Mouse (Mus musculus) c-Kit-positive CD71-negative TER-119-negative erythroid progenitor cells, embryonic 14.5 days (primary cell): ENCODE results near the gene Mdfi.

Source experiments
- DNase-seq: peaks from one replicate; pipeline ENCODE4 v3.0.0-alpha.2; 2013; ENCODE audit warnings: low read depth

The Mdfi gene

GRCm38 (mm10) chr17:47802806-47803205, 31.7 kb downstream of the Mdfi start:
- no peak for DNase-seq

- DNase-seq: no peak
These were observed 37.1 kb downstream of the Mdfi start for GRCm38 (mm10) chr17:47797383-47797782.

GRCm38 (mm10) chr17:47796968-47797367, 37.5 kb downstream of the Mdfi start:
- no peak for DNase-seq

GRCm38 (mm10) chr17:47796156-47796816, 38.2 kb downstream of the Mdfi start:
- no peak for DNase-seq

- DNase-seq: peak; percentile 63
These were observed 39.0 kb downstream of the Mdfi start for GRCm38 (mm10) chr17:47795446-47795845.

GRCm38 (mm10) chr17:47793377-47793776, 41.1 kb downstream of the Mdfi start:
- peak; percentile 69 for DNase-seq

GRCm38 (mm10) chr17:47792098-47792863, 42.2 kb downstream of the Mdfi start:
- DNase-seq: peak; percentile 68

- DNase-seq: no peak
These were observed 45.5 kb downstream of the Mdfi start for GRCm38 (mm10) chr17:47788996-47789395.

GRCm38 (mm10) chr17:47788306-47788705, 46.2 kb downstream of the Mdfi start:
- DNase-seq: no peak

- DNase-seq: no peak
These were observed 46.9 kb downstream of the Mdfi start for GRCm38 (mm10) chr17:47787632-47788031.

- no peak for DNase-seq
These were observed 50.1 kb downstream of the Mdfi start for GRCm38 (mm10) chr17:47784411-47784810.

- no peak for DNase-seq
These were observed 50.9 kb downstream of the Mdfi start for GRCm38 (mm10) chr17:47783445-47784223.

GRCm38 (mm10) chr17:47782486-47782885, 52.0 kb downstream of the Mdfi start:
- DNase-seq: no peak

GRCm38 (mm10) chr17:47780470-47780869, 54.0 kb downstream of the Mdfi start:
- no peak for DNase-seq

- DNase-seq: no peak
These were observed 57.4 kb downstream of the Mdfi start for GRCm38 (mm10) chr17:47777141-47777540.

- no peak for DNase-seq
These were observed 60.9 kb downstream of the Mdfi start for GRCm38 (mm10) chr17:47773604-47774003.

- no peak for DNase-seq
These were observed 64.8 kb downstream of the Mdfi start for GRCm38 (mm10) chr17:47769389-47770299.

- no peak for DNase-seq
These were observed 65.7 kb downstream of the Mdfi start for GRCm38 (mm10) chr17:47768707-47769276.

GRCm38 (mm10) chr17:47767456-47768141, 66.9 kb downstream of the Mdfi start:
- no peak for DNase-seq

GRCm38 (mm10) chr17:47767081-47767455, 67.4 kb downstream of the Mdfi start:
- no peak for DNase-seq
